Mouse (Mus musculus): Measurements from ENCODE around the gene Tenm3.

The Tenm3 gene

GRCm38 (mm10) chr8:48572345-48572744, 271.4 kb downstream of the Tenm3 start:
- DNase-seq, result no peak

GRCm38 (mm10) chr8:48568608-48569007, 275.1 kb downstream of the Tenm3 start:
- DNase-seq, result no peak

GRCm38 (mm10) chr8:48567929-48568607, 275.7 kb downstream of the Tenm3 start:
- no peak for DNase-seq

GRCm38 (mm10) chr8:48560227-48560626, 283.5 kb downstream of the Tenm3 start:
- no peak for DNase-seq

GRCm38 (mm10) chr8:48555546-48556141, 288.1 kb downstream of the Tenm3 start:
- DNase-seq, result peak; percentile 6

- peak; percentile 6 for DNase-seq
Measured at GRCm38 (mm10) chr8:48554762-48555545, 288.8 kb downstream of the Tenm3 start.

GRCm38 (mm10) chr8:48553791-48554288, 289.9 kb downstream of the Tenm3 start:
- no peak for DNase-seq

- no peak for DNase-seq
Measured at GRCm38 (mm10) chr8:48552306-48552705, 291.4 kb downstream of the Tenm3 start.

- DNase-seq, result no peak
Measured at GRCm38 (mm10) chr8:48551370-48551769, 292.4 kb downstream of the Tenm3 start.

- no peak for DNase-seq
Measured at GRCm38 (mm10) chr8:48548908-48549307, 294.8 kb downstream of the Tenm3 start.

- DNase-seq, result no peak
Measured at GRCm38 (mm10) chr8:48545631-48546030, 298.1 kb downstream of the Tenm3 start.

- DNase-seq, result no peak
Measured at GRCm38 (mm10) chr8:48544840-48545239, 298.9 kb downstream of the Tenm3 start.

- no peak for DNase-seq
Measured at GRCm38 (mm10) chr8:48542141-48542540, 301.6 kb downstream of the Tenm3 start.

GRCm38 (mm10) chr8:48540894-48541293, 302.9 kb downstream of the Tenm3 start:
- DNase-seq, result no peak

- DNase-seq, result no peak
Measured at GRCm38 (mm10) chr8:48535833-48536232, 307.9 kb downstream of the Tenm3 start.

- no peak for DNase-seq
Measured at GRCm38 (mm10) chr8:48531795-48532194, 312.0 kb downstream of the Tenm3 start.

GRCm38 (mm10) chr8:48530916-48531570, 312.7 kb downstream of the Tenm3 start:
- DNase-seq, result no peak

GRCm38 (mm10) chr8:48527418-48527817, 316.3 kb downstream of the Tenm3 start:
- no peak for DNase-seq

- no peak for DNase-seq
Measured at GRCm38 (mm10) chr8:48522536-48523123, 321.1 kb downstream of the Tenm3 start.

GRCm38 (mm10) chr8:48522004-48522403, 321.7 kb downstream of the Tenm3 start:
- no peak for DNase-seq

GRCm38 (mm10) chr8:48517431-48517830, 326.3 kb downstream of the Tenm3 start:
- no peak for DNase-seq

GRCm38 (mm10) chr8:48514230-48514629, 329.5 kb downstream of the Tenm3 start:
- DNase-seq, result no peak

GRCm38 (mm10) chr8:48513801-48514200, 329.9 kb downstream of the Tenm3 start:
- no peak for DNase-seq
